Mouse (Mus musculus) intestine, postnatal 0 days (tissue): ENCODE data around the gene Vcl. TPM values are rescaled to one million over a fixed set of nuclear protein-coding genes. Genes with fewer than 3 reads are reported as not detected.

ENCODE experiments used
- ATAC-seq: fragments of 200-750 bp; cut with Nextera tagmentation; 2 replicates; pipeline ENCODE4 v1.8.0; 2017; ENCODE audit warnings: mild to moderate bottlenecking, moderate TSS enrichment, moderate library complexity
- H3K27ac ChIP-seq: fragments of 300-500 bp; sonication (generic); 2 replicates; pipeline ENCODE4 v1.5.1; 2014; ENCODE audit warnings: mild to moderate bottlenecking, low read depth, low read length, moderate library complexity
- H3K27me3 ChIP-seq: fragments of 300-500 bp; sonication (generic); replicated peaks from 2 replicates; pipeline ENCODE4 v1.6.1; 2014; ENCODE audit warnings: low read length, mixed read lengths; ENCODE audit not compliant: control insufficient read depth, insufficient read depth
- H3K36me3 ChIP-seq: fragments of 300-500 bp; sonication (generic); 2 replicates; pipeline ENCODE4 v1.6.1; 2014; ENCODE audit warnings: mild to moderate bottlenecking, moderate library complexity; ENCODE audit not compliant: control insufficient read depth, insufficient read depth
- H3K4me1 ChIP-seq: fragments of 300-500 bp; sonication (generic); replicated peaks from 2 replicates; pipeline ENCODE4 v1.6.1; 2014; ENCODE audit warnings: antibody characterized with exemption, low read length, mixed read lengths; ENCODE audit not compliant: control insufficient read depth, insufficient read depth
- H3K4me2 ChIP-seq: fragments of 300-500 bp; sonication (generic); replicated peaks from 2 replicates; pipeline ENCODE4 v1.6.1; 2014; ENCODE audit warnings: low read depth, mild to moderate bottlenecking, moderate library complexity
- H3K4me3 ChIP-seq: fragments of 300-500 bp; sonication (generic); 2 replicates; pipeline ENCODE4 v1.5.1; 2014; ENCODE audit warnings: low read depth, low read length
- H3K9ac ChIP-seq: fragments of 300-500 bp; sonication (generic); 2 replicates; pipeline ENCODE4 v1.6.1; 2014; ENCODE audit warnings: mild to moderate bottlenecking, low read depth, low read length
- H3K9me3 ChIP-seq: fragments of 300-500 bp; sonication (generic); 2 replicates; pipeline ENCODE4 v1.6.1; 2016; ENCODE audit warnings: mixed run types; ENCODE audit not compliant: control insufficient read depth
- CTCF ChIP-seq: sonication (generic); IDR thresholded peaks from 2 replicates; pipeline ENCODE4 v1.5.1; 2016; ENCODE audit warnings: low read depth, mild to moderate bottlenecking, control low read depth, antibody characterized with exemption, moderate library complexity
- WGBS: fragments of 180-500 bp; shearing (Covaris S2); extraction: QIAGEN DNeasy Blood & Tissue Kit; methylation state at CpG from one replicate; pipeline ENCODE4 v1.1.7; 2014; 5-methylcytosine and 5-hydroxymethylcytosine counted together
- polyA plus RNA-seq: library from polyadenylated mRNA; unstranded; fragments of >200 nt; fragmentation: Nextera tagmentation; extraction: Ambion mirVana; gene quantifications from 2 replicates; pipeline ENCODE4 v1.2.1, GENCODE M21; 2015

Gene Vcl
- polyA plus RNA-seq, 1 experiment from 2014 or later: 33.9 TPM

DNA sequence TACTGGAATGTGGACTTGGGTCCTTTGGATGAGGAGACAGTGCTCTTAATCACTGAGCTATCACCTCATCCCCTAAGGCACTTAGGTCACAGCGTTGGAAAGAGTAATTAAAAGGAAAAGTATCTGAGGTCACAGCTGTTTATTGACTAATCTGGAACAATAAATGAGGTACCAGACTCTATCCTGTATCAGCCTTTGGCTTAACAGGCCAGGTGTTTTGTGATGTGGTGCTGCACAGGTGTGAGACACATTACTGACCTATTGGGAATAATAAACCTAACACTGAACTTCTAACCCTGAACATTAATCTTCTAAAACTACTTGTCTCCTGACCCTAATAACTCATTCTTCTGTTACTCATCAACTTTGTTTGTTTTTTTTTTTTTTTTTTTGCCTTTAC is 33.3 kb downstream of the Vcl start:
- no peaks in the 10 kb centered on the region for H3K4me1 ChIP-seq
- 24% methylated on average over 1 of the region's 1 CpGs for WGBS
- no peak overlapping the region for H3K27ac ChIP-seq
- no peaks in the 10 kb centered on the region for H3K36me3 ChIP-seq
- H3K4me2 ChIP-seq: no peak overlapping the region
- peak; percentile 79 for ATAC-seq
- no peak overlapping the region for H3K9ac ChIP-seq
- H3K27me3 ChIP-seq: no peaks in the 10 kb centered on the region
- TF ChIP-seq CTCF: no peak
- H3K4me3 ChIP-seq: no peak overlapping the region
- no peaks in the 10 kb centered on the region for H3K9me3 ChIP-seq

DNA sequence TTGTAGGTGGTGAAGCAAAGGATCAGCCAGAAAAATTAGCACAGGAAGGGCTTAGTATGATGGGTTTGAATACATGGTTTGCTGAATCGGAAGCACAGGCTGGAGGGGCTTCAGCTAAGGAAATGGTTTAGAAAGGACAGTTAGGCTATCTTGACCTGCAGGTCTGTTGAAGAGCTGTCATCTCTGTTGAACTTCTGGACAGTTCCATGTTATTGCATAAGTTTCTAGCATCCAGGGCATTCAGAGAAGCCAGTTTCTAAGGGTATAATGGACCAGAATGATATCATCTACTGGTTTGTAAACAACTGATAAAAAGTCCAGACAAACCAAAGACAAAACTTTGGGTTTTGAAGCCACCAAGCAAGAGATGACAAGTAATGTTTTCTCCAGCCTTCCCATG is 33.7 kb downstream of the Vcl start:
- WGBS: 80% methylated on average over 1 of the region's 1 CpGs
- TF ChIP-seq CTCF: no peak
- H3K4me3 ChIP-seq: no peak overlapping the region

DNA sequence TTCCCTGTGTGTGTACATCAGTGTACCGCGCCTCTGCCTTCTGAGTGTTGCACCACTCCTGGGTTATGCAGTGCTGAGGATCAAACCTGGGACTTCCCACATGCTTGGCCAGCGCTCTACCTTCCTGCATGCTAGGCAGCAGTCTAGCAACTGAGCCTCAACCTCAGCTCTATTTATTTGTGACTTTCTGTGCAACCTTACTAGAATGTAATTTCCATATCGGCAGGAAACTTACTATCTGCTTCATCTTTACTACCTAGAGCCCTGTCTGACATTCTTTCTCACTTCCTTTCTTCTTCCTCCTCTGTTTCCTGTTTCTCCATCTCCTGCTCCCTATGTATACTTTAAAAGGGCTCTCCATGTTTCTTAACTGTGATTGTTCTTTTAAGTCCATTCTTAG is 34.7 kb downstream of the Vcl start:
- Histone ChIP-seq H3K4me1 (no peaks in the 10 kb centered on the region), H3K9ac (no peak overlapping the region), H3K4me3 (no peak overlapping the region), H3K9me3 (no peaks in the 10 kb centered on the region), H3K27ac (no peak overlapping the region), H3K36me3 (0 out of 2 replicates have a peak, but pooled peaks cover 3% of the 10 kb centered on the region), H3K27me3 (no peaks in the 10 kb centered on the region), H3K4me2 (no peak overlapping the region)
- 77% methylated on average over 4 of the region's 4 CpGs for WGBS
- no peak for TF ChIP-seq CTCF
- no peak for ATAC-seq

More for the DNA sequence above, 33.7 kb downstream of the Vcl start:
- H3K4me2 ChIP-seq: no peak overlapping the region
- ATAC-seq: no peak
- H3K9me3 ChIP-seq: no peaks in the 10 kb centered on the region
- H3K36me3 ChIP-seq: no peaks in the 10 kb centered on the region
- H3K4me1 ChIP-seq: no peaks in the 10 kb centered on the region
- H3K27ac ChIP-seq: no peak overlapping the region
- no peaks in the 10 kb centered on the region for H3K27me3 ChIP-seq
- H3K9ac ChIP-seq: no peak overlapping the region

DNA sequence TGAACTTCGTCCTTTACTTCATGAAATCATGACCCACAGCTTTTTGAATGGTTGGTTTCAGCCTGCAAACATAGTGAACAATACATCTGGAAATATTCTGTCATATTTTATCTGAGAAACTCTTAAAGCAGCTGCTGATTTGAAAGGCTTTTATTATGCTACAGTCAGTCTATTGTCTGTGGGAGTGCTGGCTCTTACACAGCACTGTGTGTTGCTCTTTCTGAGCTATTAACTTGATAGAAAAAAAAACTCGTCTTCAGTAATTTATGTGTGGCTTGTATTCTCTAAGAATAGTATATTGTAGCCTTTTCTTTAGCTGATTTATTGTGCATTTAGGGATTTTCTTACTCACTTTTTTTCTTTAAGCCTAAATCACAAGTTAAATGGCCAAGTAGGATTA is 35.1 kb downstream of the Vcl start:
- Histone ChIP-seq H3K36me3 (0 out of 2 replicates have a peak, but pooled peaks cover 3% of the 10 kb centered on the region), H3K9ac (no peak overlapping the region), H3K27me3 (no peaks in the 10 kb centered on the region), H3K4me3 (no peak overlapping the region), H3K4me2 (no peak overlapping the region), H3K4me1 (no peaks in the 10 kb centered on the region), H3K9me3 (no peaks in the 10 kb centered on the region), H3K27ac (no peak overlapping the region)
- no peak for ATAC-seq
- 65% methylated on average over 2 of the region's 2 CpGs for WGBS
- no peak for TF ChIP-seq CTCF

DNA sequence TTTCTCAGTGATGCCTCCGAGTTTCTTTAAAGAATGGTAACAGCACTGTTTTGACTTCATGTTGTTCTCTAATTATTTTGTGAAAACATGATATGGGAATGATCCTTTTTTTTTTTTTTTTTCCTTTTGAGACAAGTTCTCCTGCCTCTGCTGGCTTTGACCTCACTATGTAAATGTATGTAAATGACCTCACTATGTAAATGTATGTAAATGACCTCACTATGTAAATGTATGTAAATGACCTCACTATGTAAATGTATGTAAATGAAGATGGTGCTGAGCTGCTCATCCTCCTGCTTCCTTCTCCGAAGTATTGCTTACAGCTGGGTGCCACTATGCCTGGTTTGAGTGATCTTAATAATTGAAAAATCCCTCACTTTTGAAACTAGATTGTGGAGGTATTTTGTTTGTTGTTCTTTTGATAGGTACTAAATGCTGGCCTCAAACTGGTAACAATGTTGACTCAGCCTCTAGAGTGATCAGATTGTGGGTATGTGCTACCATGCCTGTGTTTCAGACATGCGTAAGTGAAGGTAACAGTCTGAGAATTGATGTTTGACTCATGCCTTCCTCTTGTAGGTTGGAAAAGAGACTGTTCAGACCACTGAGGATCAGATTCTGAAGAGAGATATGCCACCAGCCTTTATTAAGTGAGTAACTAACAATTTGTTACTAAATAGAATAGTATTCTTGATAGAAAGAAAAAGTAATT is 37.9 kb downstream of the Vcl start:
- H3K36me3 ChIP-seq: 0 out of 2 replicates have a peak, but pooled peaks cover 3% of the 10 kb centered on the region
- no peaks in the 10 kb centered on the region for H3K27me3 ChIP-seq
- H3K4me3 ChIP-seq: no peak overlapping the region
- no peak overlapping the region for H3K27ac ChIP-seq
- no peak overlapping the region for H3K4me2 ChIP-seq
- H3K4me1 ChIP-seq: no peaks in the 10 kb centered on the region; the same call in 1 of the 2 replicates
- no peak for TF ChIP-seq CTCF
- no peaks in the 10 kb centered on the region for H3K9me3 ChIP-seq
- no peak for ATAC-seq
- 90% methylated on average over 3 of the region's 3 CpGs for WGBS
- no peak overlapping the region for H3K9ac ChIP-seq

DNA sequence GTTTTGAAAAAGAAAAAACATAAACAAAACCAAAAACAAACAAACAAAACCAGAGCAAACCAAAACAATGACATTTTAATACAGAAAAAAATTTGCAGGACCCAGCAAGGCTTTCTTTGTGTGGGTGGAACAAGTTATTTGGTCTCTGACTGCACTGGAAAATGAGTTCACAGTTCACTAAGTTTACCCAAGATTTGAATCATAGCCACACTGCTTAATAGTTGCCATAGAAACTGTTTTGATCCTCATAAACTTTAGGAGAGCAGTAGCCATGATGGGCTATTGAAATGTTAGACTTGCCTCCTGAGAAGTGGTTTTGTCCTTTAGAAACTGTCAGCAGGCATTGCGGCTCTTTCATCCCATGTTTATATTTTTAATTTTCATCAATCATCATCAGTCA is 39.9 kb downstream of the Vcl start:
- H3K36me3 ChIP-seq: 0 out of 2 replicates have a peak, but pooled peaks cover 3% of the 10 kb centered on the region
- WGBS: 98% methylated on average over 1 of the region's 1 CpGs
- no peak overlapping the region for H3K27ac ChIP-seq
- H3K4me2 ChIP-seq: no peak overlapping the region
- H3K9me3 ChIP-seq: no peaks in the 10 kb centered on the region
- no peak overlapping the region for H3K9ac ChIP-seq
- no peak for TF ChIP-seq CTCF
- ATAC-seq: no peak
- H3K4me1 ChIP-seq: no peaks in the 10 kb centered on the region; the same call in 1 of the 2 replicates
- no peaks in the 10 kb centered on the region for H3K27me3 ChIP-seq
- no peak overlapping the region for H3K4me3 ChIP-seq

DNA sequence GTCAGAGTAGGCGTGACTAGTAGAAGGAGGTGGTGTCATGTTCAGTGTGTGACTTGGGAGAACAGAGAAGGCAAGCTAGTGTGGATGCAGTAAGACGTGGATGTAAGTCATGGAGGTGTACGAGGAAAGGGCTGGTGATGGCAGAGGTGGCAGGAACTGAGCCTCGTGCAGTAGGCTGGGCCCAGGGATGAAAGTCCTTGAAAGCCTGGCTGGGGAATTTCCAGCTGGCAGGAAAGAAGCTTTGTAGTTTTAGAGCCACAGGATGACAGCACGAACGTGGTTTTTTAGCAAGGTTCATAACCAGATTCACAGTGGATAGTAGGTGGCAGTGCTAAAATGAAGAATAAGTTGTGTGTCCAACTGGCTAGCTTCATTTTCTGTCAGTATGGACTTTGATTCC is 41.2 kb downstream of the Vcl start:
- H3K9me3 ChIP-seq: no peaks in the 10 kb centered on the region
- TF ChIP-seq CTCF: no peak
- no peaks in the 10 kb centered on the region; the same call in 1 of the 2 replicates for H3K4me1 ChIP-seq
- WGBS: 57% methylated on average over 6 of the region's 6 CpGs
- H3K4me2 ChIP-seq: no peak overlapping the region
- no peak overlapping the region for H3K9ac ChIP-seq
- no peaks in the 10 kb centered on the region for H3K27me3 ChIP-seq
- ATAC-seq: no peak
- no peak overlapping the region for H3K4me3 ChIP-seq
- H3K27ac ChIP-seq: no peak overlapping the region
- 0 out of 2 replicates have a peak, but pooled peaks cover 3% of the 10 kb centered on the region for H3K36me3 ChIP-seq
